Mouse (Mus musculus) erythroblast, embryonic 14.5 days (primary cell): ENCODE measurements around the gene Dock7. TPM values are rescaled to one million over a fixed set of nuclear protein-coding genes. Genes with fewer than 3 reads are reported as not detected.

ENCODE experiments used
- H3K27me3 ChIP-seq: 2 replicates; pipeline ENCODE4 v1.6.1; 2012; ENCODE audit warnings: inconsistent platforms; ENCODE audit not compliant: control insufficient read depth
- H3K36me3 ChIP-seq: 2 replicates; pipeline ENCODE4 v1.6.1; 2012; ENCODE audit warnings: mild to moderate bottlenecking, inconsistent platforms; ENCODE audit not compliant: control insufficient read depth
- H3K4me1 ChIP-seq: 2 replicates; pipeline ENCODE4 v1.6.1; 2012; ENCODE audit warnings: inconsistent platforms; ENCODE audit not compliant: control insufficient read depth
- H3K4me3 ChIP-seq: replicated peaks from 2 replicates; pipeline ENCODE3; 2012; ENCODE audit warnings: moderate library complexity, mild to moderate bottlenecking, inconsistent platforms
- H3K9me3 ChIP-seq: 2 replicates; pipeline ENCODE4 v1.6.1; 2012; ENCODE audit warnings: low read length, inconsistent platforms, mixed read lengths; ENCODE audit not compliant: control insufficient read depth
- GATA1 ChIP-seq: IDR thresholded peaks from 2 replicates; pipeline ENCODE4 v1.6.1; 2012; ENCODE audit warnings: low read length, inconsistent platforms, mixed read lengths
- TAL1 ChIP-seq: IDR thresholded peaks from 3 replicates; pipeline ENCODE4 v1.6.1; 2012; ENCODE audit warnings: low read length, inconsistent platforms, mixed read lengths
- polyA plus RNA-seq: library from polyadenylated mRNA; stranded (reverse); fragments of >175 nt; gene quantifications from 2 replicates; pipeline ENCODE4 v1.2.3, GENCODE M21; 2012

The Dock7 gene
- polyA plus RNA-seq, 1 experiment, result 0.07 TPM

DNA sequence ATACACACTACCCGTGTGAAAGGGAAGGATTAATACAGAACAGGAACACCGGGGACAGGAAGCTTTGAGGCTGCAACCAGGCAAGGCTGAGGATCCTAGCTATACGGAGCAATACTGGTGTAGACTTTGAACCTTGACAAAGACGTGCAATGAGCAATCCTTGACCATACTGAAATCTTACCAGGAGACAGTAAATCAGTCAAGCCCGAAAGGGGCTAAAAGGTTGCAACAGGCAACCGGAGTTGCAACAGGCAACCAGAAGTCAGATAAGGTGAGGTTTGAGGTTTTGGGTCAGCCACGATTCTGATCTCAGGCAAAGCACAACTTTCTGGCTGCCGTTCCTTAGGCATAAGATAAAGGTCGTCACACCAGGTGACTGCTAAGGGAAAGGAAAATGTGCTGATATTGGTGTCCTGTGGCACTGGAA, 10.5 kb upstream of the Dock7 start:
- no peaks in the 10 kb centered on the region for H3K9me3 ChIP-seq
- TF ChIP-seq TAL1, result no peak
- no peak for TF ChIP-seq GATA1
- H3K27me3 ChIP-seq, result no peaks in the 10 kb centered on the region; the same call in 1 of the 2 replicates
- no peaks in the 10 kb centered on the region for H3K4me1 ChIP-seq
- no peak overlapping the region for H3K4me3 ChIP-seq
- no peaks in the 10 kb centered on the region for H3K36me3 ChIP-seq

DNA sequence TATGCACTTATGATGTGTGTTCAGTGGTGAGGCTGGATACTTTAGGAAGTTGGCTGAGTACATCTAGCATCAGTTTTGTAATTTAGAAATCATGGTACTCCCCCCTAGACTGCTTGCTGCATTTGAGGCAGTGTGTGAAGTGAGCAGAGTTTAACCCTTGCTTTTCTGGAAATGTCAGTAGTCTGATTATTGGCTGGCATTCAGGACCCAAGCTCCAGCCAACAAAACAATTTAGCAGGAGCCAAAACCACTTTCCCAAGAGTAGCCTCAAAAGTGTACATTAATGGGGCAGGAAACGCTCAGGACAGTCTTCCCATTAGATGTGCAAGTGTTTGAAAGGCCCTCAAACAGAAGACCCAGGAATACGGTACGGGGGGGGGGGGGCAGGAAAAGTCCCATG, 2.8 kb upstream of the Dock7 start:
- Histone ChIP-seq H3K9me3 (no peaks in the 10 kb centered on the region), H3K27me3 (no peaks in the 10 kb centered on the region), H3K36me3 (no peaks in the 10 kb centered on the region), H3K4me1 (peaks cover 28% of the 10 kb centered on the region), H3K4me3 (no peak overlapping the region)
- TF ChIP-seq GATA1 (no peak), TAL1 (no peak)

DNA sequence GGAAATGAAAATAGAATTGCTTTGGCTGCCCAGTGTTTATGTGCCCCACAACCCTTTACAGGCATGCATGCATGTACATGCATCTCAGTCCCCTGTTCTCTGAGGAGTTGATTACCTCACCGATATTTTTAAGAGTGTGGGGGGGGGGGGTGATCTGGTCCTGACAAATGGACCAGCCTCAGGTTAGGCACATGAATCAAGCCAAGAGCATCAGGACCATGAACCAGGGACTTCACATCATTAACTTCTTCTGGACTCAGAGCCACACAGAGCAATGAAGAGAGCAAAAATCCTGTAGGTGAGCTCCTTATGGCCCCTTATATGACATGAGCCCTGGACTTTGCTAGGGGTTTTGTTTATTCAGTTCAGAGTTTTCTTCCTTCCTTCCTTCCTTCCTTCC, 2.1 kb upstream of the Dock7 start:
- Histone ChIP-seq H3K27me3 (no peaks in the 10 kb centered on the region), H3K36me3 (no peaks in the 10 kb centered on the region), H3K4me3 (no peak overlapping the region), H3K4me1 (peaks cover 28% of the 10 kb centered on the region), H3K9me3 (no peaks in the 10 kb centered on the region)
- TF ChIP-seq GATA1, result no peak
- TF ChIP-seq TAL1, result no peak

DNA sequence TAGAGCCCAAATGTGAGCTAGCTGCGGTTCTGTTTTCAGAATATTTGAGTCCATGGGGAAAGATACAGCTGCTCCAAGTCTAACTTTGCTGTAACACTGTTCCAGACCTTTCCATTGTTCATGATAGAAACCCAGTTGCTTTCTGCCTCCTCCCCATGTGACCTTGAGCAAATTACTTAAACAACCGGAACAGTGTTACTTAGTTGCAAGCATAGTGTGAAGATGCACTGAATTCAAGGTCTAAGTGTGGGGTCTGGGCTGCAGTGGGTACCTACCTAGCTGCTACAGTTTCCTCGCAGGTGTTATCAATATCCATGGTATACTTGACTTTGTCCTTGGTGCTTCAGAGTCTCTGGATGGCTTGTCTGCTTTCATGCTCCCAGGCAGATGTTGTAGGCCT, 1.3 kb upstream of the Dock7 start:
- H3K9me3 ChIP-seq, result no peaks in the 10 kb centered on the region
- TF ChIP-seq GATA1 (no peak), TAL1 (no peak)
- no peak overlapping the region for H3K4me3 ChIP-seq
- H3K4me1 ChIP-seq, result peaks cover 28% of the 10 kb centered on the region
- no peaks in the 10 kb centered on the region for H3K27me3 ChIP-seq
- no peaks in the 10 kb centered on the region for H3K36me3 ChIP-seq

DNA sequence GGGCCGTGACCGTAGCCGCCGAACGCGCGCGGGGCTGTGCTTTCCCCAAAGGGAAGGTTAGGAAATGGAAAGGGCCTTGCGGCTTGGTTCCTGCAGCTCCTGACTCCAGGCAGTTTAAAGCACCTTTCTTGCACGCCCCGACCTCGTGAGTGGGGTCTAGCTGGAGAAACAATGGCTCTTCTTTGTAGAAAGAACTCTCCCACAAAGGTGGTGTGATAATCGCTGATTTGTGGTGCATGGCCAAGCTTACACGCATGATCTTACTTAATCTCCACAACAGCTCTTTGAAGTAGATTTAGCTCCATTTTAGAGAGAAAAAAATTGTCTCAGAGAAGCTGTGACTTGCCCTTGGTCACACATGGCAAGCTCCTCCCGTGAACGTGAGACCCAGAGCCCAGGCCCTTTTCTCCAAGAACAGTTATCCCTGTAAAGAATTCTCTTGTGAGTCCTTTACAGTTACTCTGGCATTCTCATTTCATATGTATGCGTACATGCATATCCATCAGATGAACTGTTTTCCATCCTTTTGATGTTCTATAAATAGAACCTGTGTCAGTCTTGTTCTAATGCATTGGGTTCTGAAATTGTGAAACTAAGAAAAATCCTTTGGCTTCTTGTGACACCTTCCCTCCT, 524 bp upstream of the Dock7 start:
- TF ChIP-seq GATA1 (no peak), TAL1 (no peak)
- no peaks in the 10 kb centered on the region for H3K36me3 ChIP-seq
- H3K9me3 ChIP-seq, result no peaks in the 10 kb centered on the region
- no peaks in the 10 kb centered on the region for H3K27me3 ChIP-seq
- H3K4me1 ChIP-seq, result peaks cover 31% of the 10 kb centered on the region
- H3K4me3 ChIP-seq, result peak overlapping the region; percentile 81

DNA sequence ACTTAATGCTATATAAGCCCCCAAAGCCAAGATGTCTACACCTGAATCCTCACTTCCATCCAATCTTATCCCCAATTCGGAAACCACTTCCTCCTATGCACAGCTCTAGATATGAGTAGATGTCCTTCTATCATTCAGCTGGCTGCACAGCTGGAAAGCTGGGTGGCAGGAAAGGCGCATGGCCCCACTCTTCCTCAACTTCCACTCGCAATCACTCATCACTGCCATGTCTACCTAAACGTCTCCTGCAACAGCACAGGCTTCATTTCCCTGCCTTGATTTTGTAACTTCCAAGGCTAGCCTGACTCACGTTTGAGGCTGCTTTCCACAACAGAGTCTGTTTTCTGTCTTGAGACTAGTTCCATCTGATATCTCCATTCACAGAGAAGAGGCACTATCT, 1.7 kb downstream of the Dock7 start:
- peak overlapping the region; percentile 1 for H3K4me3 ChIP-seq

DNA sequence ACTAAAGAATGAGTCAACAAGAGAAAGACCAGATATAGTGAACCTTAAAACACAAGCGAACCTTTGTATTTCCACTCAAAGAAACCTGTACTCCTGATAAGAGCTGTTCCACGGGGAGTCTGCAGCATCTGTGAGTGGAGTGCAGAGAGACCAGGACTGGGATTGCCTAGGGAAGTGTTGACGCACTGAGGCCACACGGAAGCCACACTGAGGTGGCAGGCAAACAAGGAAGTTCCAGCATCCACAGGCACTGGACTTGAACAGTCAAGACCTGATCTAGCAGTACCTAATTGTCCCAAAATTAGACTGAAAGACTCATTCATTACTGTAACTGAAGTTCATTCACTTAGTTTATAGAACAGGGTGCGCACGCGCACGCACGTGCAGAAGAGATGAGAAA, 4.9 kb downstream of the Dock7 start:
- Histone ChIP-seq H3K27me3 (no peaks in the 10 kb centered on the region), H3K36me3 (no peaks in the 10 kb centered on the region), H3K9me3 (no peaks in the 10 kb centered on the region), H3K4me1 (peaks cover 28% of the 10 kb centered on the region), H3K4me3 (no peak overlapping the region)
- TF ChIP-seq TAL1 (no peak), GATA1 (no peak)

More for the DNA sequence above, 1.7 kb downstream of the Dock7 start:
- Histone ChIP-seq H3K9me3 (no peaks in the 10 kb centered on the region), H3K36me3 (no peaks in the 10 kb centered on the region), H3K4me1 (peaks cover 33% of the 10 kb centered on the region), H3K27me3 (no peaks in the 10 kb centered on the region)
- TF ChIP-seq GATA1 (no peak), TAL1 (no peak)

DNA sequence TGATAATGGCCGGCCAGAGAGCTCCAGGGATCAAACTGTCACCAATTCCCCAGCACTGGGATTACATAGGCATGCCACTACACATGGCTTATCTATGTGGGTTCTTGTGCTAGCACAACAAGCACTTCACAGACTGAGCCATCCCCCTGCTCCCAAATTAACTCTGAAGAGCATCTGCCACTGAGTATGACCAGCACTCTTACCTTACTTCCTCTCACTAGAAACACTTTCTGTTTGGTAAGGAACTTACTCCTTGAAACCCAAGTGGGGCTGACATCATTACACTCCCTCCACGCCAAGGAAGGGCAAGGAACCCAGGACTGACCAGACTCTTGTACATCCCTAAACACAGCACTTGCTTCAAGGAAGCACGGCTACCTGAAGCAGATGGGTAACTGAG, 9.0 kb downstream of the Dock7 start:
- H3K4me1 ChIP-seq, result peaks cover 13% of the 10 kb centered on the region

DNA sequence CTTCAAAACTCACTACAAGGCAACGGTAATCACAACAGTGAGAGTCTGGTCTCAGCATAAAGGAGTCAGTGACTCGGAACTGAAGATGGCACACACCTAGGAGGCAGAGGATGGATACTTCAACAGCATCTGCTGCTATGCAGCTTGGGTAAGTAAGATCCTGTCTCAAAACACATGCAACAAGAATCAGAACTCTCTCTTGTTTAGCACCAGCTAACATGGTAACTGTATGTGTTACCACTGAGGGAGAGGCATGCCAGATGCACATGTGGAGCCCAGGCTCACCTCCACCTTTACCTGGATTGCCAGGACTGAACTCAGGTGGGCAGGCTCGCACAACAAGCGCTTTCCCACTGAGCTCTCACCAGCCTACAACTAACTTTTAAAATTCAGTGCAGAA, 11.9 kb downstream of the Dock7 start:
- H3K4me3 ChIP-seq, result no peak overlapping the region
- H3K9me3 ChIP-seq, result no peaks in the 10 kb centered on the region
- H3K27me3 ChIP-seq, result no peaks in the 10 kb centered on the region
- H3K4me1 ChIP-seq, result peaks cover 8% of the 10 kb centered on the region
- no peak for TF ChIP-seq GATA1
- TF ChIP-seq TAL1, result no peak
- no peaks in the 10 kb centered on the region for H3K36me3 ChIP-seq

More for the DNA sequence above, 9.0 kb downstream of the Dock7 start:
- TF ChIP-seq TAL1, result no peak
- TF ChIP-seq GATA1, result no peak
- no peak overlapping the region for H3K4me3 ChIP-seq
- no peaks in the 10 kb centered on the region for H3K36me3 ChIP-seq
- no peaks in the 10 kb centered on the region for H3K9me3 ChIP-seq
- no peaks in the 10 kb centered on the region for H3K27me3 ChIP-seq

DNA sequence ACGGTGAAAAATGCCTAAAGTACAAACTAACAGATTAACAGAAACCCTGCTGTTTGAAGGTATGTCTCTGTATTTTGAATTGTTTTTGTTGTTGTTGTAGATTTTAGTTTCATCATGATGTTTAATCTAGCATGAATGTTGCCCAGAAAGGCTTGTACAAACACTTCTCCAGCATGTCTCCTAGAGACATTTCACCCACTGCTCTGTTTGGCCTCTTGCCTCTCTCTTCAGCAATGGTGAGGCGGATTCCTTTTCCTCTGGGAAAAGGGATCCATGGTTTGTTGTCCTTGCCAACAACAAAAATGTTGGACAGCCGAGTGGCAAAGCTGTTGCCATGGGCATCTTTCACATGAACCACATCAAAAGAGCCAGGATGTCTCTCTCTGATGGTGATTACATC, 17.9 kb downstream of the Dock7 start:
- Histone ChIP-seq H3K4me1 (no peaks in the 10 kb centered on the region; the same call in 1 of the 2 replicates), H3K9me3 (no peaks in the 10 kb centered on the region), H3K27me3 (no peaks in the 10 kb centered on the region), H3K4me3 (no peak overlapping the region), H3K36me3 (no peaks in the 10 kb centered on the region; the same call in 1 of the 2 replicates)
- no peak for TF ChIP-seq GATA1
- TF ChIP-seq TAL1, result no peak
